Mouse (Mus musculus) CH12.LX (cell line): ENCODE data around the gene Aebp2. TPM values are rescaled to one million over a fixed set of nuclear protein-coding genes. Genes with fewer than 3 reads are reported as not detected.

ENCODE experiments used
- DNase-seq: peaks from one replicate; pipeline ENCODE4 v3.0.0-alpha.2; 2013; ENCODE audit errors: extremely low read depth
- H3K27ac ChIP-seq: 2 replicates; pipeline ENCODE4 v1.5.1; 2012; ENCODE audit warnings: low read depth, mild to moderate bottlenecking, control low read depth, moderate library complexity; ENCODE audit not compliant: insufficient read depth
- H3K27me3 ChIP-seq: replicated peaks from 2 replicates; pipeline ENCODE3; 2012; ENCODE audit warnings: inconsistent platforms
- H3K36me3 ChIP-seq, 2 experiments: replicated peaks in 1 of 2; 2 replicates each; pipeline versions ENCODE3 to v1.6.1; 2012; ENCODE audit warnings: inconsistent platforms in 1 of 2, low read length in 1 of 2, mild to moderate bottlenecking in 1 of 2, mixed read lengths in 1 of 2, moderate library complexity in 1 of 2; ENCODE audit not compliant: control insufficient read depth in 1 of 2, insufficient read depth in 1 of 2
- H3K4me1 ChIP-seq, 2 experiments: 2 replicates each; pipeline ENCODE4 v1.6.1; 2012; ENCODE audit warnings: inconsistent platforms in 1 of 2, moderate library complexity in 1 of 2; ENCODE audit not compliant: insufficient read depth in 2 of 2, control insufficient read depth in 1 of 2
- H3K4me2 ChIP-seq: 2 replicates; pipeline ENCODE4 v1.6.1; 2012; ENCODE audit warnings: low read depth, mild to moderate bottlenecking, control low read depth; ENCODE audit not compliant: poor library complexity, insufficient read depth, severe bottlenecking
- H3K4me3 ChIP-seq, 3 experiments: fragments of 150-350 bp in 1 of 3; sonication (generic) in 1 of 3; replicated peaks in 1 of 3; 2 replicates each; pipeline versions ENCODE3 to v1.5.1; 2011 to 2012; ENCODE audit warnings: low read depth in 2 of 3, low read length in 2 of 3, mild to moderate bottlenecking in 2 of 3, moderate library complexity in 2 of 3, control low read depth in 1 of 3, improper control_type of control experiment in 1 of 3, inconsistent platforms in 1 of 3, mixed read lengths in 1 of 3; ENCODE audit not compliant: poor library complexity in 1 of 3
- H3K79me2 ChIP-seq: replicated peaks from 2 replicates; pipeline ENCODE4 v1.6.1; 2012; ENCODE audit warnings: mild to moderate bottlenecking, moderate library complexity; ENCODE audit not compliant: control insufficient read depth, poor library complexity, insufficient read depth, severe bottlenecking; ENCODE audit errors: extremely low read depth
- H3K9ac ChIP-seq: 2 replicates; pipeline ENCODE4 v1.6.1; 2012; ENCODE audit warnings: low read depth, mild to moderate bottlenecking, control low read depth, moderate library complexity; ENCODE audit not compliant: insufficient read depth
- H3K9me3 ChIP-seq: replicated peaks from 2 replicates; pipeline ENCODE3; 2012; ENCODE audit warnings: low read length, inconsistent platforms, mixed read lengths
- BHLHE40 ChIP-seq: IDR thresholded peaks from 2 replicates; pipeline ENCODE4 v1.6.1; 2011; ENCODE audit warnings: mild to moderate bottlenecking, low read depth, low read length, improper control_type of control experiment
- CHD1 ChIP-seq: IDR thresholded peaks from 2 replicates; pipeline ENCODE4 v1.6.1; 2012; ENCODE audit warnings: low read depth, low read length, improper control_type of control experiment, inconsistent platforms
- CTCF ChIP-seq, 2 experiments: IDR thresholded peaks in 1 of 2; conservative IDR thresholded peaks in 1 of 2; 2 replicates each; pipeline ENCODE4 v1.5.1; 2011 to 2012; ENCODE audit warnings: low read depth in 2 of 2, low read length in 2 of 2, improper control_type of control experiment in 1 of 2, inconsistent platforms in 1 of 2, mild to moderate bottlenecking in 1 of 2, moderate library complexity in 1 of 2
- E2F4 ChIP-seq: IDR thresholded peaks from 2 replicates; pipeline ENCODE4 v1.6.1; 2011; ENCODE audit warnings: low read depth, low read length, improper control_type of control experiment; ENCODE audit not compliant: insufficient replicate concordance
- ELF1 ChIP-seq: IDR thresholded peaks from 2 replicates; pipeline ENCODE4 v1.6.1; 2014; ENCODE audit warnings: low read depth, mild to moderate bottlenecking, inconsistent platforms, low read length, improper control_type of control experiment
- HCFC1 ChIP-seq: IDR thresholded peaks from 2 replicates; pipeline ENCODE4 v1.6.1; 2012; ENCODE audit warnings: low read depth, mild to moderate bottlenecking, inconsistent platforms, low read length, improper control_type of control experiment
- JUN ChIP-seq: IDR thresholded peaks from 2 replicates; pipeline ENCODE4 v1.6.1; 2011; ENCODE audit warnings: low read depth, mild to moderate bottlenecking, low read length, improper control_type of control experiment, moderate library complexity; ENCODE audit not compliant: insufficient read depth
- JUND ChIP-seq: conservative IDR thresholded peaks from 2 replicates; pipeline ENCODE4 v1.6.1; 2011; ENCODE audit warnings: low read depth, low read length, improper control_type of control experiment
- MAZ ChIP-seq: IDR thresholded peaks from 2 replicates; pipeline ENCODE4 v1.6.1; 2012; ENCODE audit warnings: low read depth, mild to moderate bottlenecking, inconsistent platforms, low read length, improper control_type of control experiment, moderate library complexity
- MEF2A ChIP-seq: IDR thresholded peaks from 2 replicates; pipeline ENCODE4 v1.6.1; 2014; ENCODE audit warnings: low read depth, mild to moderate bottlenecking, inconsistent platforms, low read length, improper control_type of control experiment, borderline replicate concordance
- MYC ChIP-seq: IDR thresholded peaks from 2 replicates; pipeline ENCODE4 v1.6.1; 2011; ENCODE audit warnings: low read depth, mild to moderate bottlenecking, improper control_type of control experiment, low read length
- NELFE ChIP-seq: IDR thresholded peaks from 2 replicates; pipeline ENCODE4 v1.6.1; 2011; ENCODE audit warnings: low read depth, low read length, improper control_type of control experiment
- PAX5 ChIP-seq: IDR thresholded peaks from 2 replicates; pipeline ENCODE4 v1.6.1; 2012; ENCODE audit warnings: low read length, inconsistent platforms, mixed read lengths
- RAD21 ChIP-seq: IDR thresholded peaks from 2 replicates; pipeline ENCODE4 v1.6.1; 2011; ENCODE audit warnings: low read depth, mild to moderate bottlenecking, low read length, improper control_type of control experiment, moderate library complexity
- SIN3A ChIP-seq: IDR thresholded peaks from 2 replicates; pipeline ENCODE4 v1.6.1; 2012; ENCODE audit warnings: low read length, improper control_type of control experiment, inconsistent platforms
- TBP ChIP-seq: conservative IDR thresholded peaks from 2 replicates; pipeline ENCODE4 v1.6.1; 2011; ENCODE audit warnings: low read depth, low read length, improper control_type of control experiment
- TCF12 ChIP-seq: IDR thresholded peaks from 2 replicates; pipeline ENCODE4 v1.6.1; 2014; ENCODE audit warnings: low read depth, mild to moderate bottlenecking, inconsistent platforms, low read length, improper control_type of control experiment
- UBTF ChIP-seq: IDR thresholded peaks from 2 replicates; pipeline ENCODE4 v1.6.1; 2012; ENCODE audit warnings: low read depth, mild to moderate bottlenecking, inconsistent platforms, low read length, improper control_type of control experiment, moderate library complexity
- USF2 ChIP-seq: conservative IDR thresholded peaks from 2 replicates; pipeline ENCODE4 v1.6.1; 2011; ENCODE audit warnings: low read depth, low read length, improper control_type of control experiment
- dilution Hi-C: fragments of 300-500 bp; cut with MboI; formaldehyde crosslinking; loops from 2 replicates; pipeline ENCODE4 v1.14.3; 2020; ENCODE audit warnings: low sequenced_read_pairs; ENCODE audit not compliant: extremely low pct_unique_long_range_greater_than_20kb, extremely low pct_ligation_motif_present
- in situ Hi-C: fragments of 300-500 bp; cut with MboI; formaldehyde crosslinking; loops from 3 replicates; pipeline ENCODE4 v1.14.3; 2019; ENCODE audit warnings: low sequenced_read_pairs, low pct_ligation_motif_present, low pct_unique_long_range_greater_than_20kb, mixed read lengths
- polyA plus RNA-seq: library from polyadenylated mRNA; unstranded; fragments of >175 nt; gene quantifications from 2 replicates; pipeline ENCODE4 v1.2.1, GENCODE M21; 2012; ENCODE audit warnings: low read depth; ENCODE audit not compliant: insufficient read length
- total RNA-seq, 2 experiments: library from RNA; depleted of rRNA; stranded (reverse); fragments of 300-350 nt in 1 of 2; fragments of >200 nt in 1 of 2; gene quantifications; 2 replicates each; pipeline ENCODE4 v1.2.3; 2012 to 2014

The Aebp2 gene
- total and polyA plus RNA-seq, 3 experiments, result 54.4 to 63.3 (median 59.9) TPM

GRCm38 (mm10) chr6:140649812-140650211 lies 27.3 kb downstream of the Aebp2 start:
- dilution Hi-C loops, result no loop called here
- no peaks in the 10 kb centered on the region for H3K4me1 ChIP-seq
- no peaks in the 10 kb centered on the region for H3K9me3 ChIP-seq
- in situ Hi-C loops, result no loop called here
- no peak overlapping the region for H3K9ac ChIP-seq
- H3K27ac ChIP-seq, result no peak overlapping the region
- no peaks in the 10 kb centered on the region for H3K27me3 ChIP-seq
- H3K4me2 ChIP-seq, result no peak overlapping the region
- H3K79me2 ChIP-seq, result peaks cover 21% of the 10 kb centered on the region
- DNase-seq, result no peak
- TF ChIP-seq SIN3A, result no peak
- TF ChIP-seq MAZ, result no peak
- no peak for TF ChIP-seq CTCF (conservative IDR thresholded peaks at IDR 0.05 in 1 of 2, IDR thresholded peaks at IDR 0.05 in 1 of 2; ENCODE audit: low read depth in 2 of 2, low read length in 2 of 2)
- no peak for TF ChIP-seq ELF1
- TF ChIP-seq MEF2A, result no peak
- TF ChIP-seq NELFE, result no peak
- TF ChIP-seq PAX5, result no peak
- no peak for TF ChIP-seq TCF12
- no peak for TF ChIP-seq JUND
- TF ChIP-seq RAD21, result no peak
- TF ChIP-seq HCFC1, result no peak
- TF ChIP-seq TBP, result no peak
- TF ChIP-seq, all 38 proteins: peak for 0
- Histone ChIP-seq H3K36me3 (peaks cover 56 to 82% of the 10 kb centered on the region in 2 experiments), H3K4me3 (no peak overlapping the region)

DNA sequence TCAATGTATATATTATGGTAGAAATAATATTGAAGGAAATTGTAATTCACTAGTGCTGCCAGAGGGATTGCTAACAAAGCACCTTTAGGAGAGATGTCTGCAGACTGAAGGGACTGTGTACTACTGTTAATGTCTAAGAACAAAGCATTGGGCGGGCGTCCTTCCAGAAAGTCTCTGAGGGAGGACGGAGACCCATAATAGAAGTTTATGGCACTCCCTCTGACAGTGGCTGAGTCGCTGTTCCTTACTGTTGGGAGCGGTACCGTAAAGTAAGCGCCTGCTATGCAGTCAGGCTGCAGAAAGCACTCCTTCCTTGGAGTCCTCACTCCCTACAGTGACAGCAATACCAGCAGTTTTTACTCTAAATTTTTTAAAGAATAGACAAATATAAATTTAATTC lies 29.5 kb downstream of the Aebp2 start:
- Histone ChIP-seq H3K27me3 (no peaks in the 10 kb centered on the region), H3K9ac (no peak overlapping the region), H3K9me3 (no peaks in the 10 kb centered on the region), H3K4me1 (no peaks in the 10 kb centered on the region), H3K27ac (no peak overlapping the region), H3K36me3 (peaks cover 58 to 86% of the 10 kb centered on the region in 2 experiments), H3K4me2 (no peak overlapping the region)
- dilution Hi-C loops (no loop called here), in situ Hi-C loops (no loop called here)
- DNase-seq, result no peak
- no peak for TF ChIP-seq UBTF
- no peak for TF ChIP-seq E2F4
- TF ChIP-seq SIN3A, result no peak
- TF ChIP-seq CTCF (conservative IDR thresholded peaks at IDR 0.05 in 1 of 2, IDR thresholded peaks at IDR 0.05 in 1 of 2; ENCODE audit: low read depth in 2 of 2, low read length in 2 of 2), result no peak
- no peak for TF ChIP-seq JUN
- TF ChIP-seq MYC, result no peak
- no peak for TF ChIP-seq BHLHE40
- TF ChIP-seq PAX5, result no peak
- no peak for TF ChIP-seq ELF1
- no peak for TF ChIP-seq HCFC1
- TF ChIP-seq USF2, result no peak
- TF ChIP-seq CHD1, result no peak
- TF ChIP-seq MEF2A, result no peak
- no peak for TF ChIP-seq RAD21
- TF ChIP-seq, all 38 proteins: peak for 0
- Histone ChIP-seq H3K4me3 (no peak overlapping the region), H3K79me2 (peaks cover 11% of the 10 kb centered on the region)
